Mouse (Mus musculus) forebrain, embryonic 16.5 days (tissue): ENCODE data around the gene Ctbp2. TPM values are rescaled to one million over a fixed set of nuclear protein-coding genes. Genes with fewer than 3 reads are reported as not detected.
A peak's percentile ranks its signal among the peaks of the same experiment; 100 is the strongest.

Experiments used
- ATAC-seq: fragments of 200-750 bp; cut with Nextera tagmentation; 2 replicates; pipeline ENCODE4 v1.8.0; 2017; ENCODE audit warnings: mild to moderate bottlenecking, moderate library complexity
- H3K27ac ChIP-seq: fragments of 300-500 bp; sonication (generic); 2 replicates; pipeline ENCODE4 v1.5.1; 2014; ENCODE audit warnings: low read length, control low read depth
- H3K27me3 ChIP-seq: fragments of 300-500 bp; sonication (generic); replicated peaks from 2 replicates; pipeline ENCODE4 v1.6.1; 2014; ENCODE audit warnings: low read length; ENCODE audit not compliant: control insufficient read depth, insufficient read depth
- H3K36me3 ChIP-seq: fragments of 300-500 bp; sonication (generic); 2 replicates; pipeline ENCODE4 v1.6.1; 2014; ENCODE audit not compliant: control insufficient read depth, insufficient read depth
- H3K4me1 ChIP-seq: fragments of 300-500 bp; sonication (generic); replicated peaks from 2 replicates; pipeline ENCODE4 v1.6.1; 2014; ENCODE audit warnings: low read length; ENCODE audit not compliant: control insufficient read depth, insufficient read depth
- H3K4me2 ChIP-seq: fragments of 300-500 bp; sonication (generic); 2 replicates; pipeline ENCODE4 v1.6.1; 2014; ENCODE audit warnings: mild to moderate bottlenecking, low read length, control low read depth
- H3K4me3 ChIP-seq: fragments of 300-500 bp; sonication (generic); replicated peaks from 2 replicates; pipeline ENCODE4 v1.5.1; 2014; ENCODE audit warnings: mild to moderate bottlenecking, low read length, control low read depth
- H3K9ac ChIP-seq: fragments of 300-500 bp; sonication (generic); replicated peaks from 2 replicates; pipeline ENCODE4 v1.6.1; 2014; ENCODE audit warnings: low read depth, low read length, control low read depth
- H3K9me3 ChIP-seq: fragments of 300-500 bp; sonication (generic); 2 replicates; pipeline ENCODE4 v1.6.1; 2016; ENCODE audit warnings: low read length; ENCODE audit not compliant: control insufficient read depth
- WGBS: fragments of 180-500 bp; shearing (Covaris S2); extraction: QIAGEN DNeasy Blood & Tissue Kit; methylation state at CpG from one replicate; pipeline ENCODE4 v1.1.7; 2014; 5-methylcytosine and 5-hydroxymethylcytosine counted together
- polyA plus RNA-seq: library from polyadenylated mRNA; unstranded; fragments of >200 nt; fragmentation: Nextera tagmentation; extraction: Ambion mirVana; gene quantifications from 2 replicates; pipeline ENCODE4 v1.2.1, GENCODE M21; 2015

Gene Ctbp2
- polyA plus RNA-seq, 1 experiment from 2014 or later = 74.6 TPM

GRCm38 (mm10) chr7:133074462-133075133 is 49.6 kb downstream of the Ctbp2 start:
- ATAC-seq = peak; percentile 72
- no peaks in the 10 kb centered on the region for H3K36me3 ChIP-seq
- H3K4me3 ChIP-seq = no peak overlapping the region
- 32% methylated on average over 10 of the region's 10 CpGs for WGBS
- H3K4me2 ChIP-seq = peak overlapping the region; percentile 14; the same call in 1 of the 2 replicates
- no peak overlapping the region for H3K9ac ChIP-seq
- H3K27me3 ChIP-seq = no peaks in the 10 kb centered on the region
- peaks cover 58% of the 10 kb centered on the region for H3K4me1 ChIP-seq
- no peaks in the 10 kb centered on the region for H3K9me3 ChIP-seq
- H3K27ac ChIP-seq = peak overlapping the region; percentile 84

GRCm38 (mm10) chr7:133073147-133073651 is 51.0 kb downstream of the Ctbp2 start:
- Histone ChIP-seq H3K4me1 (peaks cover 69% of the 10 kb centered on the region), H3K9me3 (no peaks in the 10 kb centered on the region), H3K4me2 (no peak overlapping the region), H3K36me3 (no peaks in the 10 kb centered on the region), H3K27me3 (no peaks in the 10 kb centered on the region), H3K27ac (peak overlapping the region; percentile 84), H3K4me3 (no peak overlapping the region), H3K9ac (no peak overlapping the region)
- WGBS = 8% methylated on average over 9 of the region's 9 CpGs
- ATAC-seq = peak; percentile 22; the same call in 1 of the 2 replicates

- Histone ChIP-seq H3K9ac (no peak overlapping the region), H3K4me3 (no peak overlapping the region), H3K36me3 (no peaks in the 10 kb centered on the region), H3K27me3 (no peaks in the 10 kb centered on the region), H3K27ac (no peak overlapping the region), H3K4me2 (no peak overlapping the region), H3K4me1 (peaks cover 75% of the 10 kb centered on the region), H3K9me3 (no peaks in the 10 kb centered on the region)
- WGBS = 10% methylated on average over 4 of the region's 4 CpGs
- ATAC-seq = no peak
Observed at GRCm38 (mm10) chr7:133072535-133072934, 51.6 kb downstream of the Ctbp2 start.

- Histone ChIP-seq H3K27me3 (no peaks in the 10 kb centered on the region), H3K4me2 (peak overlapping the region; percentile 10), H3K36me3 (no peaks in the 10 kb centered on the region), H3K4me3 (no peak overlapping the region), H3K4me1 (peaks cover 61% of the 10 kb centered on the region), H3K9me3 (no peaks in the 10 kb centered on the region), H3K9ac (peak overlapping the region; percentile 35; the same call in 1 of the 2 replicates), H3K27ac (peak overlapping the region; percentile 71)
- 27% methylated on average over 7 of the region's 7 CpGs for WGBS
- peak; percentile 63 for ATAC-seq
Observed at GRCm38 (mm10) chr7:133067321-133067841, 56.8 kb downstream of the Ctbp2 start.

GRCm38 (mm10) chr7:133066776-133067175 is 57.4 kb downstream of the Ctbp2 start:
- ATAC-seq = peak; percentile 78
- WGBS = 13% methylated on average over 6 of the region's 6 CpGs
- Histone ChIP-seq H3K9ac (no peak overlapping the region), H3K4me2 (peak overlapping the region; percentile 10), H3K27ac (peak overlapping the region; percentile 71), H3K9me3 (no peaks in the 10 kb centered on the region), H3K4me3 (no peak overlapping the region), H3K27me3 (no peaks in the 10 kb centered on the region), H3K4me1 (peaks cover 55% of the 10 kb centered on the region), H3K36me3 (no peaks in the 10 kb centered on the region)

- Histone ChIP-seq H3K4me3 (no peak overlapping the region), H3K4me1 (peaks cover 28% of the 10 kb centered on the region), H3K4me2 (no peak overlapping the region), H3K27ac (no peak overlapping the region), H3K27me3 (no peaks in the 10 kb centered on the region), H3K9ac (no peak overlapping the region), H3K9me3 (no peaks in the 10 kb centered on the region), H3K36me3 (no peaks in the 10 kb centered on the region)
- no peak for ATAC-seq
- WGBS = 94% methylated on average over 3 of the region's 3 CpGs
Observed at GRCm38 (mm10) chr7:133062055-133062454, 62.1 kb downstream of the Ctbp2 start.

- Histone ChIP-seq H3K4me2 (no peak overlapping the region), H3K9ac (no peak overlapping the region), H3K27ac (no peak overlapping the region), H3K27me3 (no peaks in the 10 kb centered on the region), H3K9me3 (no peaks in the 10 kb centered on the region), H3K4me3 (no peak overlapping the region), H3K36me3 (no peaks in the 10 kb centered on the region), H3K4me1 (peaks cover 15% of the 10 kb centered on the region)
- ATAC-seq = no peak
- 67% methylated on average over 6 of the region's 6 CpGs for WGBS
Observed at GRCm38 (mm10) chr7:133060170-133060569, 64.0 kb downstream of the Ctbp2 start.

GRCm38 (mm10) chr7:133059517-133060104 is 64.5 kb downstream of the Ctbp2 start:
- 44% methylated on average over 9 of the region's 9 CpGs for WGBS
- Histone ChIP-seq H3K27me3 (no peaks in the 10 kb centered on the region), H3K9ac (no peak overlapping the region), H3K4me2 (no peak overlapping the region), H3K27ac (peak overlapping the region; percentile 54; the same call in 1 of the 2 replicates), H3K9me3 (no peaks in the 10 kb centered on the region), H3K4me3 (no peak overlapping the region), H3K4me1 (peaks cover 15% of the 10 kb centered on the region), H3K36me3 (0 out of 2 replicates have a peak, but pooled peaks cover 2% of the 10 kb centered on the region)
- no peak for ATAC-seq

- no peak for ATAC-seq
- Histone ChIP-seq H3K4me3 (no peak overlapping the region), H3K4me2 (no peak overlapping the region), H3K4me1 (peaks cover 15% of the 10 kb centered on the region), H3K36me3 (0 out of 2 replicates have a peak, but pooled peaks cover 2% of the 10 kb centered on the region), H3K27ac (no peak overlapping the region; the same call in 1 of the 2 replicates), H3K9ac (no peak overlapping the region), H3K9me3 (no peaks in the 10 kb centered on the region), H3K27me3 (no peaks in the 10 kb centered on the region)
- 63% methylated on average over 6 of the region's 6 CpGs for WGBS
Observed at GRCm38 (mm10) chr7:133059150-133059509, 65.0 kb downstream of the Ctbp2 start.
